Mouse (Mus musculus) hindlimb bud, embryonic 11.5 days (tissue): ENCODE measurements around the gene Ngdn.
A peak's percentile ranks its signal among the peaks of the same experiment; 100 is the strongest.
"Not testable (repeated sequence)": the region's sequence is repeated elsewhere in the genome, so short reads cannot be mapped to it uniquely, and the experiment has no call there.

Experiments used
- DNase-seq: peaks from one replicate; pipeline ENCODE4 v3.0.0-alpha.2; 2012; ENCODE audit warnings: low read depth, low spot score; ENCODE audit errors: extremely low spot score

The Ngdn gene

DNA sequence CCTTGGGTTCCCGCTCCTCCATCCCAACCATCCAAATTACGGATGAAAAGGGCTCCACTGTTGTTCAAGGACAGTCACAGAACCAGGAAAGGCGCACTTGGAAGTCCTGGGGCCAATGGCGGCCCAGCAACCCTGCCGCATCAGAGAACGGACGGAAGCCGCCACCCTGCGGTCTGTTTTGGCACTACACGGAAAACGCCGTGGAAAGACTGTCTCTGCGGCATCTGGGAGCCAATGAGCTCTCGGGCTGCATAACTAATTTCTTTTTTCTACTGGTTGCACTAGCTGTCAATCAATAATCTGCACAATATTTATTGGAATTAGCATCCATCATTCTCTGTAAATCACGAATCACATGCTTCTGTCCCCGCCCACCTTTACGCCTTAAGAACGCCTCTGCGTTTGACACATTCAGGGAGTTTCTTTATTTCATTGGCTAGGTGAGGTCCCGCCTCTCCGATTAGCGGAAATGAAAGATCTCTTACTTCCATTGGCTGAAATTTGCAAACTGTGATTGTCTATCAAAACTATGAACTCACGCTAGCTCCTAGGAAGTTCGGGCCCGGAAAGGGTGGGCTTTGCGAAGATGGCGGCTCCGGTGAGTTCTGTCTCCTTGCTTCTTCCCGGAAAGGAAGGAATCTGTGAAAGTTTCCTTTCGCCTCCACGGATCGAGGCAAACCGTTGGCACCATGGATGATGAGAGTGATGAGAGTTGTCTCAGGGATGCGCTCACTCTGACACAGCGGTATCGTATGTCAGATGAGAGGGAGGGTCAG lies at the start of gene Ngdn:
Gene Ngdn, plus strand, starts transcription at position 464 of the 776 bp plus-strand sequence.
- peak; percentile 100 for DNase-seq

DNA sequence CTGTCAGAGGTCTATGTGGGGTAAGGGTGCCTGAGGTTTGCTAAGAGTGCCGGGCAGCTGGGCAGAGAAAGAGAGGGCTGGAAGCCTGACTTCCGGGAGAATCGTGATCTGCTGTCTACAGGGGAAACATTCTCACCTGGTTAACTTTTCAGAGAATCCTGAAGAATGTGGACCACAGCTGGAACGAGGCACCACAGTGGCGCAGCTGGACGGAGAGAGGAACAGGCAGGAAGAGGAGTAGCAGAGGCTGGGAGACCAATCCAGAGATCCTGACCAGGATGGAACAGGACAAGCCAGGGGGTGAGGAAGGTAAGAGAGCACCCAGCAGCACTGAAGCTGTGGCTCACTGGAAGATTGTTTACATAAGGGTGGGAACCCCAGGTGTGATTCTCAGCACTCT lies 49.6 kb upstream of the Ngdn start:
- no peak for DNase-seq

GRCm38 (mm10) chr14:54966320-54966977 lies 48.8 kb upstream of the Ngdn start, which contains the start of gene Myh6:
TSS of gene Myh6 (minus strand) at chr14:54966927.
- DNase-seq, result no peak

DNA sequence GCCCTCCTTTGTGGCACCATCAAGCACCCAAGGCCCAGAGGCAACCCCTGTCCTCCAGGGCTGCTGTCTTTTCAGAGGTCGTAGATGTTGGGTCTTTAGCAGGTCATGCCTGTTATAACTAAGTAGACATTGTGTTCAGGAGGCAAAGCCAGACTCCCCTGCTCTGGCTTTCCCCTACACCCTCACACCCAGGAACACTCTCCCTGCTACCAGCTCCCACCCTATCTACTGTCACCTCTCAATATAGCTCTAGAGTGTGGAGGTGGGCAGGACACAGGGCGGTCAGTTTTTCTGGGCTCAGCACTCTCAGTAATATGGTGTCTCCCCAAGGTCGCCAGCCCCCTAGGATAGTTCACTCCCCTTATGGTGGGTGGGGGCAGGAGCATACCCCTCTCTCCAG lies 47.4 kb upstream of the Ngdn start:
- DNase-seq, result no peak

GRCm38 (mm10) chr14:54968344-54968743 lies 46.9 kb upstream of the Ngdn start:
- DNase-seq, result no peak

GRCm38 (mm10) chr14:54972786-54973185 lies 42.5 kb upstream of the Ngdn start:
- not testable (repeated sequence) for DNase-seq

DNA sequence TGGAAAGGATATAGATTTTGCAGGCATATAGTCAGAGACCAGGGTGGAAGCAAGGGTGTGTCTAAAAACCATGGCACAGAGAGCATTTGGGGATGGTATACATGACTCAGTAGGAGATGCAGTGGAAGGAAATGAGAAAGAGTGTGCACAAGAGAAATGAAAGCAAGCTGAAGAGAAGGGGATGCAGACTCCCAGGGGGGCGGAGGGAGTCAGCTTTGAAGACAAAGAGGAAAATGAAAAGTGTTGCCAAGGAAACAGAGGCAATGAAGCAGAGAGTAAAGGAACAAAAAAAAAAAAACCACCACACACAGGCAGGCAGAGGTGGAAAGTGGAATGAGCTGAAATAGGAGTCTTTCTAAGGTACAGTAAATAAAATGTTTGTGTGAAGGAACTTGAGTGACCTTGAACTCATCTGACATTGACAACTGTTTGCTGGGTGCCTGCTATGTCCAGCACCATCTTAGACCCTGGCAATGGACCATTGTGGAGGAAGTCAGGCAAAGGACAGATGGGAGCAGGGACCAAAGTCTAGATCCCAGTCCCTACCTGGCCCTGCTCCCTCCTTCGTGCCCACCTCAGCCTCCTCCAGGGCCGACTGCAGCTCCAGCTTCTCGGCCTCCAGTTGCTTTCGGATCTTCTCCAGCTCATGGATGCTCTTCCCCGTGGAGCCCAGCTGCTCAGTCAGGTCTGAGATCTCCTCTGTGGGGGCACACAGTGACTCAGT lies 41.0 kb upstream of the Ngdn start:
- DNase-seq, result no peak

DNA sequence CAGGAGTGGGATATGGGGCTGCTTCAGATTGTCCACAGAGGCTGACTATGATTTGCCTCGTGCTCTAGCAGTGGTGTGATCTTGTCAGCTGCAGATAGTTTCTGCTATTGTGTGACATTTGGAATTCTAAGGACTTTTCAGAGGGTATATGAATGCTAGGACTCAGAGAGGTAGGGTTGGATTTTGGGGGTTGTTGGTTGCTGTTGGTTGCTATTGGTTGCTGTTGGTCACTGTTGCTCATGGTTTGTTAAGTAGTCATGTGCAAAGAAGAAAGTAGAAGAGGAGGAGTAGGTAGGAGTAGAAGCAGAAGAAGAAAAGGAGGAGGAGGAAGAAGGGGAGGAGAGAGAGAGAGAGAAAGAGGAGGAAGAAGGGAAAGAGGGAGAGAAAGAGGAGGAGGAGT lies 38.6 kb upstream of the Ngdn start, which contains the start of gene Gm17428:
Gene Gm17428, plus strand, starts transcription at position 301 of the 400 bp plus-strand sequence.
- no peak for DNase-seq

- DNase-seq, result no peak
Observed at GRCm38 (mm10) chr14:54978664-54979063, 36.6 kb upstream of the Ngdn start.

DNA sequence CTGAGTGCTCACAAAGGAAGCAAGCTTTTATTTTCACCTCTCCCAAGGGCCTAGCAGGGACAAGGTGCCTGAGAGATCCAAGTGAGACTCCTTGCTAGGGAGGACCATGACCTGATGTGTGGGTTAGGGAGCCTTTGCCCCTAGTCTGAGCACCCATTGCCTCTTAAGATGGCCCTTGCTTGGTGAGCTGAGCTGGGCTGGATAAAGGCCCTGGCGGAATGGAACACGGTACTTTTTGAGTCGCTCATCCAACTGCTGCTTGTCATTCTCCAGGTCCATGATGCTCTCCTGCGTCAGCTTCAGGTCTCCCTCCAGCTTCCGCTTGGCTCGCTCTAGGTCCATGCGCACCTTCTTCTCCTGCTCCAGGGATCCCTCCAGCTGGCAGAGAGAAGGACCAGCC lies 33.3 kb upstream of the Ngdn start:
- no peak for DNase-seq

- not testable (repeated sequence) for DNase-seq
Observed at GRCm38 (mm10) chr14:54988350-54988874, 26.8 kb upstream of the Ngdn start.

DNA sequence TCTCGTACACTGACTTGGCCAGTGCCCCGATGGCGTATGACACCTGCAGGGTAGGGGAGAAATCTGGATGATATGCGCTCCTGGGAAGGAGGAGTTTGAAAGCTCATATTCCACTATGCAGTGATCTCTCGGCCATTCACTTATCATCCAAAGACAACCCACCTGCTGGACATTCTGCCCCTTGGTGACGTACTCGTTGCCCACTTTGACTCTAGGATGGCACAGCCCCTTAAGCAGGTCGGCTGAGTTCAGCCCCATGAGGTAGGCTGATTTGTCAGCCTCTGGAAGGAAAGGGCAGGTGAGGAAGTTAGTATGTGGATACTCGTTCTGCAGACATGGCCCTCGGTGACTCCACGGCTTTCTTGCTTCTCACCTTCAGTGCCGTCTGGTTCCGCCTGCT lies 26.4 kb upstream of the Ngdn start:
- DNase-seq, result no peak

DNA sequence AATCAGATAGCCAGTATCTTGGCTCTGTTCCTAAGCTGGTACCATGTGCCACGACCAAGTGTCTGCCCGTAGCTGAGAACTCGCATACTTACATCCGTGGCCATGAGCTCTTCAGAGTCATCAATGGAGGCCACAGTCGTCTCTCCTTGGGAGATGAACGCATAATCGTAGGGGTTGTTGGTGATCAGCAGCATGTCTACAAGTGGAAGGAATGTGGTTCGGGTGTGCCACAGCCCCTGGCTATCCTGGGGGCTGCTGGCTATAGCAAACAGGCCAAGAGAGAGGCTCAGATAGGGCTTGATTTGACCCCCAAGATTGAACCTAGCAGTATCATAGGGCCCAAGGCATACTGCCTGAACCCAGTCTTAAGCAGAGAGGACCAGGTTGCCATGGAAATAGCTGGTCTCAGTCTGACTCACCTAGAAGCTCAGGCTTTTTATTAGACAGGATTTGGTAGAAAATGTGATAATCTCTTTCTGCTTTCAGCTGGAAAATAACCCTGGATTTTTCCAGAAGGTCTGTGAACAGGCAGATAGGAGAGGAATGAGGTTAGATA lies 25.3 kb upstream of the Ngdn start:
- no peak for DNase-seq

DNA sequence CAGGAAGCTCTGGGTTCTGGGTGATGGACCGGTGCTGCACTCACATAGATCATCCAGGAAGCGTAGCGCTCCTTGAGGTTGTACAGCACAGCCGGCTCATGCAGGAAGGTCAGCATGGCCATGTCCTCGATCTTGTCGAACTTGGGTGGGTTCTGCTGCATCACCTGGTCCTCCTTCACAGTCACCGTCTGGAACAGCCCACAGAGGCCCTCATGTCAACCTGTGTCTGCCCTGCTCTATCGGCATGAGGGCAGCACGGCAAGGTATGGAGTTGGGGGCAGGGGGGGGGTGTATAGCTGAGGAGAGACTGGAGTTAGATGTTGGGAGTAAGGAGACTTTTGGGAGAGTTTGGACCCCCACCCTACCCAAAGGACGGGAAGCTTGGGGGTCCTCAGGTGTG lies 23.1 kb upstream of the Ngdn start:
- DNase-seq, result no peak

GRCm38 (mm10) chr14:54993636-54994035 lies 21.6 kb upstream of the Ngdn start:
- no peak for DNase-seq

DNA sequence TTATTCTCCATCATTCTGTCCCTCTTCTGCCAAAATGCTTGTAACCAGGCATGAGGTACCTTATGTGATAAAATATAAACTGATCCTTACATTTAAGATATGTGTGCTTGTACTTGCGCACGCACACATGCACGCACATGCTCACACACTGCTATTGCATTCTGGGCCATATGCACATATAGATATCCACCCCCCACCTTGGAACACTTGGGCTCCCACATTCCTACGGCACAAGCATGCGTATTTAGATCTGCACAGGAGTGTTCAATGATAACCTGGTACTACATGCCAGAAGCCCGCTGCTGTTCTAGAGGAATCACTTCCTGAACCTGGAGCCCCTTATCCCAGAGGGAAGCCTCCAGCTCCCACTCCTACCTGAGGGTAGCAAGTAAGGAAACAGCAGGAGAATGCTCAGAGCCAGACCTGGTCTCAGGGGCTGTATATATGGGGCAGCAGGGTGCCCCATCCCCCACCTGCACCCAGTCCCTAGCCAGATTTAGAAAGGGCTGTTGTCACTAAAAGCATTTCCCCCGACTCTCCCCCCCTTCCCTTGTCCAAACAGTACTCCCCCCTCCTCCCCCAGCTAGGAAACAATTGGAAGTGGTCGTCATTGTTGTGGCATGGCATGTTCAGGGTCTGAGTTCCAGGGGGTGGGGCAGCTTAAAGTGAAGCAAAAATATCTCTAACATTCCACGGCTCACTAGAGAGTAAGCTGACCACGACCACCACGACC lies 21.0 kb upstream of the Ngdn start, which contains the start of gene Myh7:
Gene Myh7, minus strand, starts transcription at position 491 of the 733 bp plus-strand sequence.
- no peak for DNase-seq

DNA sequence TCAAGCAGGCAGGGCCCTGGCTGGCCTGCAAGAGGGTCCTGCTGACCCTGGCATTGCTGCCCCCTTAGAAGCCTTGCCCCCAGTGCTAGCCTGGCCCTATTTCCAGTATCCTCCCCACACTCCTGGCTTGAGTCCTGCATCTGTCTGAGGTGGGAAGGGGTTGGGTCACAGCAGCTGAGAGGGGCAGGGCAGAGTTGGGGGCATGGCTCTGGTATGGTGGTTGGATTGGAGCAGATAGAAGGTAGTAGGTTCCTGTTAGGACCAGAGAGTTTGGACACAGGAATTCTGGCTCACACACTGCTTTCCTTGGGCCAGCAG lies 20.4 kb upstream of the Ngdn start:
- DNase-seq, result no peak

GRCm38 (mm10) chr14:54995457-54996138 lies 19.7 kb upstream of the Ngdn start:
- DNase-seq, result no peak

- DNase-seq, result no peak
Observed at GRCm38 (mm10) chr14:54996793-54997192, 18.5 kb upstream of the Ngdn start.

- no peak for DNase-seq
Observed at GRCm38 (mm10) chr14:54997297-54997696, 18.0 kb upstream of the Ngdn start.
